Mouse (Mus musculus): Measurements from ENCODE around the gene Hnrnph1.

The Hnrnph1 gene

GRCm38 (mm10) chr11:50373086-50373485 is 3.7 kb upstream of the Hnrnph1 start:
- DNase-seq (ENCODE audit: low read depth): no peak

- no peak for DNase-seq (ENCODE audit: low read depth)
These were observed 3.2 kb upstream of the Hnrnph1 start for GRCm38 (mm10) chr11:50373621-50374020.

- DNase-seq (ENCODE audit: low read depth): no peak
These were observed 2.3 kb upstream of the Hnrnph1 start for GRCm38 (mm10) chr11:50374286-50375015.

GRCm38 (mm10) chr11:50375421-50375820 is 1.4 kb upstream of the Hnrnph1 start:
- DNase-seq (ENCODE audit: low read depth): no peak

GRCm38 (mm10) chr11:50376156-50376790 is 517 bp upstream of the Hnrnph1 start:
- DNase-seq (ENCODE audit: low read depth): no peak

- DNase-seq (ENCODE audit: low read depth): peak; percentile 92
These were observed 1.3 kb downstream of the Hnrnph1 start for GRCm38 (mm10) chr11:50377892-50378684.

GRCm38 (mm10) chr11:50379023-50379752 is 2.4 kb downstream of the Hnrnph1 start:
- DNase-seq (ENCODE audit: low read depth): no peak

GRCm38 (mm10) chr11:50381311-50381710 is 4.5 kb downstream of the Hnrnph1 start:
- no peak for DNase-seq (ENCODE audit: low read depth)

- no peak for DNase-seq (ENCODE audit: low read depth)
These were observed 10.4 kb downstream of the Hnrnph1 start for GRCm38 (mm10) chr11:50387167-50387679.

GRCm38 (mm10) chr11:50387697-50388096 is 10.9 kb downstream of the Hnrnph1 start:
- no peak for DNase-seq (ENCODE audit: low read depth)

- no peak for DNase-seq (ENCODE audit: low read depth)
These were observed 11.6 kb downstream of the Hnrnph1 start for GRCm38 (mm10) chr11:50388217-50388929.

- DNase-seq (ENCODE audit: low read depth): no peak
These were observed 12.2 kb downstream of the Hnrnph1 start for GRCm38 (mm10) chr11:50389011-50389410.

- no peak for DNase-seq (ENCODE audit: low read depth)
These were observed 12.8 kb downstream of the Hnrnph1 start for GRCm38 (mm10) chr11:50389616-50390015.

- no peak for DNase-seq (ENCODE audit: low read depth)
These were observed 14.6 kb downstream of the Hnrnph1 start for GRCm38 (mm10) chr11:50391272-50391960.

GRCm38 (mm10) chr11:50393306-50393705 is 16.5 kb downstream of the Hnrnph1 start:
- DNase-seq (ENCODE audit: low read depth): no peak

GRCm38 (mm10) chr11:50394731-50395130 is 17.9 kb downstream of the Hnrnph1 start:
- no peak for DNase-seq (ENCODE audit: low read depth)

- no peak for DNase-seq (ENCODE audit: low read depth)
These were observed 20.0 kb downstream of the Hnrnph1 start for GRCm38 (mm10) chr11:50396766-50397307.

GRCm38 (mm10) chr11:50397316-50397715 is 20.5 kb downstream of the Hnrnph1 start:
- DNase-seq (ENCODE audit: low read depth): no peak

GRCm38 (mm10) chr11:50398803-50399202 is 22.0 kb downstream of the Hnrnph1 start:
- DNase-seq (ENCODE audit: low read depth): no peak

GRCm38 (mm10) chr11:50402481-50402880 is 25.7 kb downstream of the Hnrnph1 start:
- DNase-seq (ENCODE audit: low read depth): no peak

Data from induced T-regulatory cell, adult 2 months (primary cell).